Mouse (Mus musculus) erythroblast, adult 5-6 weeks (primary cell): ENCODE measurements around the gene Gm5936. TPM values are rescaled to one million over a fixed set of nuclear protein-coding genes. Genes with fewer than 3 reads are reported as not detected.
"Not testable (repeated sequence)": the region's sequence is repeated elsewhere in the genome, so short reads cannot be mapped to it uniquely, and the experiment has no call there.

Source experiments
- ATAC-seq: replicated peaks from 2 replicates; pipeline ENCODE4 v1.8.0; 2016; ENCODE audit warnings: moderate number of reproducible peaks, mild to moderate bottlenecking, moderate TSS enrichment, inconsistent platforms; ENCODE audit not compliant: poor library complexity, low FRiP score, severe bottlenecking
- total RNA-seq, 2 experiments: library from RNA; stranded (forward) in 1 of 2; stranded (reverse) in 1 of 2; fragments of 150-400 nt in 1 of 2; fragments of 200-764, 138-1000 nt in 1 of 2; gene quantifications; 2 replicates each; pipeline versions ENCODE4 v1.2.3 to v1.2.4; 2015 to 2017; ENCODE audit warnings: low replicate concordance in 2 of 2

Gene Gm5936
- total RNA-seq (2015; ENCODE audit: low replicate concordance) (not detected in 2 replicates), total RNA-seq (2017; ENCODE audit: low replicate concordance) (not detected in 2 replicates)

DNA sequence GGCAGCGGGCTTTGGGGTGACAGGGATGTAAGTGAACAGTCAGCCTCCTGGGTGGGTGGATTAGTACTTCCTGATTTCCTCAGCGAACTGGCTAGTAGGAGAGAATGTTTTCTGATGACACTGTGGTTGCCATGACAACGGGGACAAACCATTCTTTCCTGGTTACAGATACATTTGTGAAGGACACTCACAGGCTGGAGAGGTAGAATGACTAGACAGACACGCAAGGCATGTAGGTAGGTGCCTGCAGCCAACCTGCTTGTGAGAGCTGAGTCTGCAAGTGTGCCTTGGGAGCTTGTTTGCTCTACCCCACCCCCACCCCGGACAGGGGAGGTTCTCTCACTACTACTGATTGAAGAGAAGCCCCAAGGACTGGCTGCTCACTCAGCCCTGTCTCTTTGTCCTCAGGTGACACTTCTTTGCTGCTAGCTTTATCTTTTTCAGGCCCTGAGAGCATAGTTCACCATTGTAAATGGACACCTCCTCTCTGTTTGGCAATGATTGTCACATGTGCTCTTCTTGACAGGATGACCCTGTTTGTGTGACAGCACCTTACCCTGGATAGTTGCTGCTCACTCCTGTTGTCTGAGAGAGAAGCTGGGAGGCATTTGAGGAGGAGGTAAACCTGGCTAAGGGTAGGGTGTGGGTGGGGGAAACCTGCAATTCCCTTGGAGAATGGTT lies at the start of gene Gm5936:
Gene Gm5936 (plus strand): TSS at position 355 of the 681 bp plus-strand sequence.
- not testable (repeated sequence) for ATAC-seq

DNA sequence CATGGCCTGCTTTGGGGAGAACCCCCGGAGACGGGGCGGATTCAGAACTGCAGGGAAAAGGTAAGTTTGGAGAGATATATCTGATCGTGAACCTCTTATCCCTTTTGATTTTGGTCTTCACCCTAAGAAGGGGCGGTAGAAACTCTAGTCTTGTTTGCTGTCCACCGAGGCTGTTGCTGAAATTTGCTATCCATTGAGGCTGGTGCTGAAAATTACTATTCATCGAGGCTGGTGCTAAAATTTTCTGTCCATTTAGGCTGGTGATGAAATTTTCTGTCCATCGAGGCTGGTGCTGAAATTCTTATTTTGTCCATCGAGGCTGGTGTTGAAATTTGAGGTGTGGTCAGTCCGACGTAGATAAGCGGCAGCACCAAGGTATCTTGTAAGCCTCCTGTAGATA lies 19.1 kb downstream of the Gm5936 start:
- not testable (repeated sequence) for ATAC-seq

DNA sequence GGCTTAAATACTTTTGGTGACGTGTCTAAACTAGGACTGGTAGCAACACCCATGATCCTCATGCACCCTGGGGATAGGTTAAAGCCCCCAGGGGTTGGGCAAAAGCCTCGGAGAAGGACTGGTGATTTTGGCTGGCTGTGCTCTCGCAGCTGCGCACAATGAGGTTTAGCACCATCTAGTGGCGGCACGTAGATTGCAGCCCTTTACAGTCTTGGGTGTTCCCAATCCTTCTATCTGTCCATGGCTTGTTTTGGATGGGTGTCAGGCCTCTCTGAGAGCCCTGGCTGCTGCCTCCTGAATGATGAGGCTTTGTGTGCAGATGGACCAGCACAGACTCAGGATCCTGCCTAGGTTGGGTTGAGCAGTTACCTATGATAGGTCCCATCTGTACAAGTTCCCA lies 43.1 kb downstream of the Gm5936 start:
- ATAC-seq = not testable (repeated sequence)

Other genes with a start within 250 kb of the Gm5936 start
- gene Olfr1325, start 244.5 kb upstream of the Gm5936 start, total RNA-seq (2015; ENCODE audit: low replicate concordance) = not detected in 2 replicates
- not detected in 2 replicates for gene Olfr1325, start 244.5 kb upstream of the Gm5936 start, total RNA-seq (2017; ENCODE audit: low replicate concordance)
- gene Gm5640, start 191.6 kb upstream of the Gm5936 start, total RNA-seq (2015; ENCODE audit: low replicate concordance) = not detected in 2 replicates
- gene Gm5640, start 191.6 kb upstream of the Gm5936 start, total RNA-seq (2017; ENCODE audit: low replicate concordance) = not detected in 2 replicates
- gene Gm6890, start 96.3 kb upstream of the Gm5936 start, total RNA-seq (2015; ENCODE audit: low replicate concordance) = not detected in 2 replicates
- gene Gm6890, start 96.3 kb upstream of the Gm5936 start, total RNA-seq (2017; ENCODE audit: low replicate concordance) = not detected in 2 replicates
- gene Gab3, start 248.3 kb downstream of the Gm5936 start, total RNA-seq (2015; ENCODE audit: low replicate concordance) = 15.0 and 24.4 TPM in 2 replicates
- gene Gab3, start 248.3 kb downstream of the Gm5936 start, total RNA-seq (2017; ENCODE audit: low replicate concordance) = 9.6 and 9.8 TPM in 2 replicates